Mouse (Mus musculus) spleen, postnatal 4 days (tissue): ENCODE measurements at regions not wholly inside any gene's neighbourhood (a gene's known extent, or its start where the extent isn't known, plus 50 kb on each side); places are given as distances from the start of the nearest gene placed in this dataset.
A peak's percentile ranks its signal among the peaks of the same experiment; 100 is the strongest.
"Not testable (repeated sequence)": the region's sequence is repeated elsewhere in the genome, so short reads cannot be mapped to it uniquely, and the experiment has no call there.

ENCODE experiments used
- DNase-seq, 2 experiments: peaks; one replicate each; pipeline ENCODE4 v3.0.0; 2022; ENCODE audit warnings: low spot score in 2 of 2

DNA sequence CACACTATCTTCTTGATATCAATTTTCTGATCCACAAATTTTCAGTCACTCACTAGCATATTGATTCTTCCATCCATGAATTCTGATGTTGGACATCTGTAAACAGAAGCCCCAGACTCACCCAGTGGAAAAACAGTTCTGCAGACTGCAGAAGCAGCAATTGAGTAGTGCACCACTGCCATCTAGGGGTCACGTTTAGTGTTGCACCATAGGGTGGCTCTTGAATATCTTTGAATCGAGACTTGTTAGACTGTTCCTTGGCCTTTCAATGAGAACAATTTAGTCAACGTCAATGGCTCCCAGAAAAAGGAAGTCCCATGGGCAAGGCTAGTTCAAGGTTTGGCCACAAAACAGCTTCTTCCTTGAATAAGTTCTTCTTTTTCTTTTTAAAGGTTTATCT, 828.1 kb downstream of the Gm10330 start:
- not testable (repeated sequence) for DNase-seq

DNA sequence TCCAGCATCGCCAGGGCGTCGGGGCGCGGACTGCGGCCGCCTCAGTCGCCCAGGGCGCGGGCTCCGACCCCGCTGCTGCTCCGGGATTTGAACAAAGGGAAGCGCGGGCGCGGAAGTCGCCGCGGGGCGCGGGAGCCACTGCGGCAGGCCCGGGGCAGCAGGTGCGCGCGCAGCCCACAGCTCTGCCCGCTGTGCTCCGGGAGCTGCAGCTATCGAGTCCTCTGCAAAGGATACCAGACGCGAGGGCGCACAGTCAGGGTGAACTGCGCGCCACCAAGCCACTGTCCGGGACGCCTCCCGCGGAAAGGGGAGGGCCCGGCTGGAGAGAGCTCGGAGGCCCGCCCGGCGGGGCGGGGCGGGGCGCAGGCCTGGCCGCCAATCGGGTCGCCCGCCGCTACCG, 873.9 kb downstream of the Gm10330 start:
- DNase-seq = peak; percentile 11 to 41
